17 mouse cellular contexts compared by ENCODE assay signal in genomic region chr14:96838910-96839309, GRCm38 (mm10).
DNase-seq lines count a peak whose midpoint lies in the region; ATAC-seq lines count a peak whose summit lies in the region.
"Had no signal": no experiment of that assay in that cellular context is flagged by ENCODE, and none has a peak within 500 bp of the region (broad histone marks: within the 10 kb centered on the region; RNA-seq: fewer than 3 reads in every experiment).

No protein-coding gene starts in this region.

- peak; percentile 46 to 61 for DNase-seq in cerebellum, postnatal 10 days
- peak; percentile 14 to 18 for DNase-seq in cerebellum, postnatal 36 days
- no peak for DNase-seq in cerebellum, adult 9-11 months
- peak; percentile 4 for DNase-seq in brain, adult 2 months (ENCODE audit: low read depth, low spot score)
- no peak for DNase-seq in kidney, adult 11 months
- DNase-seq: adrenal gland, adult 2 months; adrenal gland, postnatal 14 days; B cell, adult 2 months; cerebellum, adult 11-12 months; forebrain, postnatal 0 days; gastrocnemius, adult 2 months; gastrocnemius, postnatal 14 days; heart, adult 11 months; kidney, adult 8-10 months had no signal

- ATAC-seq in cerebellum, adult (ENCODE audit: insufficient number of reproducible peaks, low FRiP score, low TSS enrichment): no peak
- ATAC-seq: forebrain, embryonic 14.5 days; forebrain, postnatal 0 days; intestine, postnatal 0 days had no signal

Comparison
In these comparisons a context has a peak if more than half of its experiments do, and no peak if none do; other contexts are left out.
1. DNase-seq: peak in cerebellum, postnatal 10 days (2 of 2), cerebellum, postnatal 36 days (2 of 2) and brain, adult 2 months (single experiment); none in cerebellum, adult 9-11 months (single experiment) and kidney, adult 11 months (single experiment).